Mouse (Mus musculus): ENCODE data around the gene G3bp2. TPM values are rescaled to one million over a fixed set of nuclear protein-coding genes. Genes with fewer than 3 reads are reported as not detected.

G3bp2 gene
- total RNA-seq, 2 experiments from 2014 or later: 228 to 236 TPM

DNA sequence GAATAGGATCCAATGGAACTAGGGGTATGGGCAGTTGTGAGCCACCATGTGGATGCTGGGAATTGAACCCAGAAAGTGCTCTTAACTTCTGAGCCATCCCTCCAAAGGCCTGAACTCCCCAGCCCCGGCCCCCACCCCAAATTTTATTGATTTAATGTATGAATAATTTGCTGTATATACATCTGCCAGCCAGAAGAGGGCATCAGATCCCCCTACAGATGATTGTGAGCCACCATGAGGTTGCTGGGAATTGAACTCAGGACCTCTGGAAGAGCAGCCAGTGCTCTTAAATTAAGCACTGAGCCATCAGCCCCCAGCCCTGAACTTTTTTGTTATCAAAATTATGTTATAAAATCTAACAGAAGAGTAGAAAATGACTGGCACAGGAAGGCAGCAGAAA lies 7.2 kb downstream of the G3bp2 start:
- no peak overlapping the region for H3K27ac ChIP-seq
- peak; percentile 38 for TF ChIP-seq CTCF (IDR thresholded peaks at IDR 0.05)
- intact Hi-C loops (cut with DNase I): no loop called here
- no peak for DNase-seq (ENCODE audit: extremely low spot score in 1 of 2, low spot score in 2 of 2)
- H3K4me3 ChIP-seq: no peak overlapping the region

GRCm38 (mm10) chr5:92074061-92074460 lies 9.5 kb downstream of the G3bp2 start:
- intact Hi-C loops (cut with DNase I): no loop called here
- no peak for DNase-seq (ENCODE audit: extremely low spot score in 1 of 2, low spot score in 2 of 2)
- H3K4me3 ChIP-seq: no peak overlapping the region
- H3K27ac ChIP-seq: no peak overlapping the region
- no peak for TF ChIP-seq CTCF (IDR thresholded peaks at IDR 0.05)

DNA sequence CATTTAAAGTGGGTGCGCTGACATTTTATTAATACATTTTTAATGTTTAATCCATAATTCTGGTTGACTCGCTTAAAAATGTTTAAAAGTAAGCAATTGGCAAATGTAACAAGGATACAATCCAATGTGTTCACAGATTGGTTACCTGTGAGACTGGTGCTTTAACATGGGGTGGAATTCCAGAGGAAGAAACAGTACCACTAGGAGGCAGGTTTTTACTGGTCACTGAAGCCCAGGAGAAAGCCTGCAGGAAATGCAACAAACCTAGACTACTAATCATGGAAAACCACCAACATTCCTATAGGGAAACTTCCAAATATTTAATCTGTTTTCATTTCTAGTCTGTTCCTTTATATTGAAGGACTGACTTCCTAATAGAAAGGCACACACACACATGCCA lies 20.3 kb downstream of the G3bp2 start:
- no peak overlapping the region for H3K27ac ChIP-seq
- no peak overlapping the region for H3K4me3 ChIP-seq
- intact Hi-C loops (cut with DNase I): loop anchor here (10.0 kb wide), 1 partner anchor 242 kb away; no protein-coding TSS in a partner anchor
- peak; percentile 31; the same call in 1 of the 2 replicates for TF ChIP-seq CTCF (IDR thresholded peaks at IDR 0.05)
- DNase-seq (ENCODE audit: extremely low spot score in 1 of 2, low spot score in 2 of 2): no peak

GRCm38 (mm10) chr5:92052866-92053265 lies 30.7 kb downstream of the G3bp2 start:
- no peak for TF ChIP-seq CTCF (IDR thresholded peaks at IDR 0.05)
- Histone ChIP-seq H3K27ac (no peak overlapping the region), H3K4me3 (no peak overlapping the region)
- DNase-seq (ENCODE audit: extremely low spot score in 1 of 2, low spot score in 2 of 2): no peak
- intact Hi-C loops (cut with DNase I): no loop called here

- intact Hi-C loops (cut with DNase I): no loop called here
- DNase-seq (ENCODE audit: extremely low spot score in 1 of 2, low spot score in 2 of 2): no peak
- no peak overlapping the region for H3K27ac ChIP-seq
- no peak for TF ChIP-seq CTCF (IDR thresholded peaks at IDR 0.05)
- no peak overlapping the region for H3K4me3 ChIP-seq
Observed at GRCm38 (mm10) chr5:92050419-92050818, 33.1 kb downstream of the G3bp2 start.

- DNase-seq (ENCODE audit: extremely low spot score in 1 of 2, low spot score in 2 of 2): no peak
- Histone ChIP-seq H3K4me3 (peak within 1 kb of the TSS; percentile 76), H3K27ac (peak within 1 kb of the TSS; percentile 92)
- no peak for TF ChIP-seq CTCF (IDR thresholded peaks at IDR 0.05)
- intact Hi-C loops (cut with DNase I): loop anchor here (5.0 kb wide), 1 partner anchor 81 kb away; the partner anchor contains the start of gene Rchy1
Observed at GRCm38 (mm10) chr5:92043783-92044182, 39.7 kb downstream of the G3bp2 start, which contains the start of gene Cdkl2. Gene Cdkl2 (minus strand): TSS chr5:92043883.

DNA sequence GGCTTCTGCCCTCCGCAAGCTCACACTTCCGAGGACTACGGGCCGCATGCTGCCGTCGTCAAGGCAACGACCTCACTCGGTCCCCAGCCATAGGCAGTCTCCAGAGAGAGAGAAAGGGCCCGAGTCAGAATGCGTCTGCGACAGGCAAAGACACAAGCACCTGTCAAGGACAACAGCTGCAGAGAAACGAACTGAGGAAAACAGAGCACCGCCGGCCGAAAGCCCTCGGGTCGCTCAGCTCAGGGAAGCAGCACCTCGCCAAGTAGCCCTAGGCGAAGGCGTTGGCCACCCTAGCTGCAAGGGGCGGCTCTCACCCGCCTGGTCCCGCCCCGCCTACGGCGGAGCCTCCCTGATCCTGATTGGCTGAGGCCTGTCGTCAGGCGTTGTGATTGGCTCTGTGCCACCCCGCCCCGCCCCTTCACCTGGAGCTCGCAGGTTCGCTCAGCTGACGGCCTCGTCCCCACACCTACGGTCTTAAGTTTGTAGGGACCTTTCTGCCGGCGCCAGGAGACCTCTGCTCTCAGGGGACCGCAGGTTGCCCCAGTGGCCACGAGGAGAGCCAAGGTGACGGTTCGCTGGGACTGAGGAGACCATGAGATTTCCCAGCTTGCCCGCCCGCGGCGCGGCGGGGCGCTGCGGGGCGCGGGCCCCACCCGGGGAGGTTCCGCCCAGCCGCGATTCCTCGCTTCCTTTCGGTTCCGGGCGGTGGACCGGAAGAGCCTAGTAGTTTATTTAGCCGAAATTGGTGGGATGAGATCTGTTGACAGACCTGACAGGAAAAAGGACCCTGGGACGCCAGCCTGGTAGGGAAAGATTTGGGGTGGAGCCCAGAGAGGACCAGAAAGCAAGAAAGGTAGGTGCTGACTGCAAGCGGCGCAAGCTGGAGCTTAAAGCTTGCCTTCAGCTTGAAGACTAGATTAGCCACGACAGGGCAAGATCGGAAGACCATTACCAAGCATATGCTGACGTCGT lies 40.9 kb downstream of the G3bp2 start:
- peak; percentile 96 to 98 for DNase-seq (ENCODE audit: extremely low spot score in 1 of 2, low spot score in 2 of 2)
- intact Hi-C loops (cut with DNase I): loop anchor here (1.0 to 5.0 kb wide), 2 partner anchors 80 to 95 kb away; partner anchors contain the start of genes Rchy1 and Uso1
- TF ChIP-seq CTCF (IDR thresholded peaks at IDR 0.05): no peak
- Histone ChIP-seq H3K27ac (peak overlapping the region; percentile 92), H3K4me3 (peak overlapping the region; percentile 76)

DNA sequence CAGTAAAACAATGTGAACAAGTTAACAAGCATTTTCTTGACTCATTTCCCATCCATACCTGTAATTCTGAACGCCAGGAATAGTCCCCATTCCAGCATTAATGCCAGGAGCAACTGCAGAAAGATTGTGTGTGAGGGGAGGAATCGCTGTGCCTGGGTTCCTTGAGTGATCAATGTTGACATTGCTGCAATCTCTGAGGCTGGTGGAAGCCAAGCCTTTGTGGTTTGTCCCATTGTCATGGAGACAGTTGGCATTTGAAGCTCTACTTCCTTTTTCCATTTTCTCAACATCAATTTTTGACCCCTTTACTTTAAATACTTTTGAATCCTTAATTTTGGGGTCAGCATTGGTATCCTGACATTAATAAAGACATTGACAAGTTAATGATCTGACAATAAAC lies 63.6 kb downstream of the G3bp2 start:
- Histone ChIP-seq H3K4me3 (no peak overlapping the region), H3K27ac (no peak overlapping the region)
- DNase-seq (ENCODE audit: extremely low spot score in 1 of 2, low spot score in 2 of 2): no peak
- intact Hi-C loops (cut with DNase I): no loop called here
- no peak for TF ChIP-seq CTCF (IDR thresholded peaks at IDR 0.05)

DNA sequence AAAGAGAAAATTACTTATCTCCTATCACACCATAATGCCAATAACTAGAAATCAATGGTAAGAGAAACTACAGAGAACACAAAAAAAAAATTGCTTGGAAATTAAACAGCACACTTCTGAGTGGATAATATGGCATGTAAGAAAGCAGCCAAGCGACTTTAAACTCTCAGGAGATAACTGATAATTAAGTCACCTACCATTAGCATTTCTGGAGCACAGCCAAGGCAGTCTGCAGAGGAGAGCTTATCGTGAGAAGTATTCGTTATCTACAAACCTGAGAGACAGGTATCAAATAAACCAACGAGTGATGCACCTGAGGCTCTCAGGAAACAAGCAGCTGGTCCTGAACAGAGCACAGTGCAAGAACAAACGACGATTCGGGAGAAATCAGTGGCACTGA lies 71.8 kb downstream of the G3bp2 start:
- H3K27ac ChIP-seq: no peak overlapping the region
- H3K4me3 ChIP-seq: no peak overlapping the region
- intact Hi-C loops (cut with DNase I): no loop called here
- TF ChIP-seq CTCF (IDR thresholded peaks at IDR 0.05): no peak
- DNase-seq (ENCODE audit: extremely low spot score in 1 of 2, low spot score in 2 of 2): no peak

DNA sequence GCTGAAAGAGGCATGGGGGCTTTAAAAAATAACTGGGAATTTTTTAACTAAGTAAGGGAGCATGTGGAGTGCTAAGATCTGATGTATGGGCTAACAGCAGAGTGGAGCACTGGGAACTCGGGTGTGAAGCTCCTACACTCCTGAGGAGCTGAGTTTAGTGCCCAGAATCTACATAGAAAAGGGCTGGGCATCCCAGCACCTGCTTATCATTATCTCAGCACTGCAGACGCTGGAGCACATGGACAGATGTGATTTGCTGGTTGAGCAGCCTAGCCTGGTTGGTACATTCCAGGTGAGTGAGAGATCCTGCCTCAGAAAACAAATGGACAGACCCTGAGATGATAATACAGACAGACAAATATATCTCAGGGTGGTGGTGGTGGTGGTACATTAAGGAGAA lies 73.7 kb downstream of the G3bp2 start:
- H3K27ac ChIP-seq: no peak overlapping the region
- intact Hi-C loops (cut with DNase I): no loop called here
- no peak for DNase-seq (ENCODE audit: extremely low spot score in 1 of 2, low spot score in 2 of 2)
- TF ChIP-seq CTCF (IDR thresholded peaks at IDR 0.05): no peak
- H3K4me3 ChIP-seq: no peak overlapping the region

DNA sequence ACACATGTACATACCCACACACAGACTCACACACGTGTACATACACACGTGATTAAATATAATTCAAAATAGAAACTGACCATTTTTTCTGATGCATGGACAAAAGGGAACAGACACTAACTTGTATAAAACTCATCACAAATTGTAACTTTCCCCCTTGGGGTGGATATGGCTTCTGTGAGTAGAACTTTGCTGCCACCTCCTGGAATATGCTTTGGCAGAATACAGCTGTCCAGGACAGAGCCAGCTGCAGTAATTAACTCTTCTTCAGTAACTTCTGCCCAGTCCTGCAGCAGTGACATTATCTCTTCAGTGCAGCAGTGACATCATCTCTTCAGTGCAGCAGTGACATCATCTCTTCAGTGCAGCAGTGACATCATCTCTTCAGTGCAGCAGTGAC lies 80.5 kb downstream of the G3bp2 start:
- TF ChIP-seq CTCF (IDR thresholded peaks at IDR 0.05): peak; percentile 65
- no peak for DNase-seq (ENCODE audit: extremely low spot score in 1 of 2, low spot score in 2 of 2)
- H3K27ac ChIP-seq: no peak overlapping the region
- intact Hi-C loops (cut with DNase I): loop anchor here (2.0 to 5.0 kb wide), 2 partner anchors 486 to 1051 kb away; partner anchors contain the start of gene Parm1
- H3K4me3 ChIP-seq: no peak overlapping the region

Other genes starting within 250 kb of the G3bp2 start
- 10 to 100 TPM; 37.3 to 38.1 TPM for gene Rchy1, start 120.7 kb downstream of the G3bp2 start, total RNA-seq (2021)
- gene Odaph, start 96.2 kb downstream of the G3bp2 start, total RNA-seq (2021): not detected
- gene Cdkl2, start 39.8 kb downstream of the G3bp2 start, total RNA-seq (2021): 10 to 100 TPM; 33.8 to 34.6 TPM
- gene Uso1, start 54.2 kb upstream of the G3bp2 start, total RNA-seq (2021): 10 to 100 TPM; 79.1 to 84.0 TPM
- not detected for gene U90926, start 131.7 kb upstream of the G3bp2 start, total RNA-seq (2021)
- under 1 TPM; 0.54 to 0.75 TPM for gene Ppef2, start 172.6 kb upstream of the G3bp2 start, total RNA-seq (2021)
- gene Naaa, start 194.5 kb upstream of the G3bp2 start, total RNA-seq (2021): 10 to 100 TPM; 38.6 to 40.1 TPM
- 10 to 100 TPM; 21.2 to 21.8 TPM for gene Sdad1, start 226.8 kb upstream of the G3bp2 start, total RNA-seq (2021)
- not detected for gene Cxcl9, start 244.4 kb upstream of the G3bp2 start, total RNA-seq (2021)
- gene Art3, start 248.1 kb upstream of the G3bp2 start, total RNA-seq (2021): 1 to 10 TPM; 3.8 to 7.5 TPM